Mouse (Mus musculus) urinary bladder, postnatal 4 days (tissue): ENCODE measurements around the gene Mb.

Experiments
- DNase-seq, 2 experiments: peaks; one replicate each; pipeline ENCODE4 v3.0.0; 2021 to 2022; ENCODE audit warnings: low spot score in 2 of 2

The Mb gene

GRCm38 (mm10) chr15:77050570-77050969, at the start of gene Mb:
Mb (minus strand) TSS chr15:77050670.
- DNase-seq = no peak

- DNase-seq = no peak
These were observed 49.3 kb upstream of the Mb start for GRCm38 (mm10) chr15:77099756-77100155.

- no peak for DNase-seq
These were observed 46.9 kb upstream of the Mb start for GRCm38 (mm10) chr15:77097358-77097757.

- no peak for DNase-seq
These were observed 44.7 kb upstream of the Mb start for GRCm38 (mm10) chr15:77095216-77095615.

GRCm38 (mm10) chr15:77094431-77094830, 44.0 kb upstream of the Mb start:
- no peak for DNase-seq

- DNase-seq = no peak
These were observed 40.9 kb upstream of the Mb start for GRCm38 (mm10) chr15:77091394-77091793.

- no peak for DNase-seq
These were observed 40.1 kb upstream of the Mb start for GRCm38 (mm10) chr15:77090531-77090930.

- DNase-seq = no peak
These were observed 38.8 kb upstream of the Mb start for GRCm38 (mm10) chr15:77089249-77089648.

- no peak for DNase-seq
These were observed 36.0 kb upstream of the Mb start for GRCm38 (mm10) chr15:77086488-77086887.

GRCm38 (mm10) chr15:77085818-77086217, 35.3 kb upstream of the Mb start:
- no peak for DNase-seq

- no peak for DNase-seq
These were observed 31.0 kb upstream of the Mb start for GRCm38 (mm10) chr15:77081454-77081853.

GRCm38 (mm10) chr15:77080684-77081254, 30.3 kb upstream of the Mb start:
- DNase-seq = no peak

GRCm38 (mm10) chr15:77079890-77080361, 29.5 kb upstream of the Mb start:
- DNase-seq = no peak

- no peak for DNase-seq
These were observed 28.9 kb upstream of the Mb start for GRCm38 (mm10) chr15:77079256-77079822.

GRCm38 (mm10) chr15:77078786-77079185, 28.3 kb upstream of the Mb start:
- no peak for DNase-seq

GRCm38 (mm10) chr15:77077906-77078305, 27.4 kb upstream of the Mb start:
- no peak for DNase-seq

GRCm38 (mm10) chr15:77076523-77076922, 26.1 kb upstream of the Mb start:
- no peak for DNase-seq

- no peak for DNase-seq
These were observed 22.2 kb upstream of the Mb start for GRCm38 (mm10) chr15:77072556-77073163.

- DNase-seq = no peak
These were observed 21.0 kb upstream of the Mb start for GRCm38 (mm10) chr15:77071501-77071900.

GRCm38 (mm10) chr15:77070745-77071268, 20.3 kb upstream of the Mb start:
- DNase-seq = no peak

GRCm38 (mm10) chr15:77069019-77069418, 18.5 kb upstream of the Mb start:
- no peak for DNase-seq

- DNase-seq = no peak
These were observed 18.0 kb upstream of the Mb start for GRCm38 (mm10) chr15:77068439-77068861.

GRCm38 (mm10) chr15:77066233-77066632, 15.8 kb upstream of the Mb start:
- DNase-seq = no peak
